Mouse (Mus musculus) G1E (cell line): ENCODE data around the gene Sh3bgrl. TPM values are rescaled to one million over a fixed set of nuclear protein-coding genes. Genes with fewer than 3 reads are reported as not detected.

Experiments
- ATAC-seq: 2 replicates; pipeline ENCODE4 v1.8.0; 2016; ENCODE audit warnings: mild to moderate bottlenecking; ENCODE audit not compliant: insufficient number of reproducible peaks, poor library complexity, low FRiP score, severe bottlenecking; ENCODE audit errors: extremely low read depth
- DNase-seq: peaks from one replicate; pipeline ENCODE4 v3.0.0; 2012; ENCODE audit warnings: low spot score
- H3K27me3 ChIP-seq: 2 replicates; pipeline ENCODE4 v1.6.1; 2012; ENCODE audit warnings: mild to moderate bottlenecking, low read length, inconsistent platforms; ENCODE audit not compliant: insufficient read depth
- H3K36me3 ChIP-seq: replicated peaks from 2 replicates; pipeline ENCODE3; 2012; ENCODE audit warnings: mild to moderate bottlenecking, inconsistent platforms
- H3K4me1 ChIP-seq: 2 replicates; pipeline ENCODE4 v1.6.1; 2012; ENCODE audit warnings: low read depth, low read length, inconsistent platforms, mixed read lengths; ENCODE audit not compliant: insufficient read depth
- H3K4me3 ChIP-seq: 2 replicates; pipeline ENCODE4 v1.5.1; 2012; ENCODE audit warnings: low read depth, mild to moderate bottlenecking, inconsistent platforms, low read length, moderate library complexity, mixed read lengths
- H3K9me3 ChIP-seq: replicated peaks from 2 replicates; pipeline ENCODE4 v1.6.1; 2012; ENCODE audit warnings: inconsistent platforms
- CTCF ChIP-seq: IDR thresholded peaks from 2 replicates; pipeline ENCODE4 v1.5.1; 2012; ENCODE audit warnings: low read depth, low read length, inconsistent platforms, mixed read lengths
- GATA1 ChIP-seq: IDR thresholded peaks from 2 replicates; pipeline ENCODE4 v1.6.1; 2012; ENCODE audit warnings: borderline replicate concordance, low read length, inconsistent platforms, mixed read lengths
- GATA2 ChIP-seq: IDR thresholded peaks from 2 replicates; pipeline ENCODE4 v1.6.1; 2012; ENCODE audit warnings: low read depth, low read length, inconsistent platforms, borderline replicate concordance
- POLR2AphosphoS5 ChIP-seq: IDR thresholded peaks from 2 replicates; pipeline ENCODE4 v1.6.1; 2012; ENCODE audit warnings: low read depth, low read length, inconsistent platforms; ENCODE audit not compliant: insufficient replicate concordance
- TAL1 ChIP-seq: conservative IDR thresholded peaks from 2 replicates; pipeline ENCODE4 v1.6.1; 2012; ENCODE audit warnings: low read depth, low read length, inconsistent platforms, mixed read lengths
- polyA plus RNA-seq: library from polyadenylated mRNA; stranded (reverse); fragments of >175 nt; gene quantifications from 2 replicates; pipeline ENCODE4 v1.2.3, GENCODE M21; 2012
- total RNA-seq, 2 experiments: library from RNA; stranded (forward) in 1 of 2; stranded (reverse) in 1 of 2; fragments of 200-1000 nt in 1 of 2; fragments of >200 nt in 1 of 2; fragmentation: Nextera tagmentation in 1 of 2; gene quantifications; 2 replicates each; pipeline ENCODE4 v1.2.3; 2014 to 2017

The Sh3bgrl gene
- total and polyA plus RNA-seq, 3 experiments = 4.3 to 140 (median 102) TPM

- DNase-seq = no peak
- Histone ChIP-seq H3K4me3 (no peak overlapping the region), H3K9me3 (no peaks in the 10 kb centered on the region), H3K27me3 (no peaks in the 10 kb centered on the region), H3K4me1 (no peaks in the 10 kb centered on the region), H3K36me3 (no peaks in the 10 kb centered on the region)
- TF ChIP-seq GATA2 (no peak), POLR2AphosphoS5 (no peak), CTCF (no peak), GATA1 (no peak), TAL1 (no peak)
- ATAC-seq = no peak
These were observed 96.3 kb downstream of the Sh3bgrl start for GRCm38 (mm10) chrX:109191436-109191835.

- no peaks in the 10 kb centered on the region for H3K27me3 ChIP-seq
- no peak within 1 kb of the TSS for H3K4me3 ChIP-seq
- H3K9me3 ChIP-seq = no peaks in the 10 kb centered on the region
- no peaks in the 10 kb centered on the region for H3K4me1 ChIP-seq
- TF ChIP-seq GATA2 (no peak), POLR2AphosphoS5 (no peak), GATA1 (no peak), TAL1 (no peak), CTCF (no peak)
- H3K36me3 ChIP-seq = no peaks in the 10 kb centered on the region
- ATAC-seq (no peak), DNase-seq (no peak)
These were observed 101.3 kb downstream of the Sh3bgrl start, which contains the start of gene Gm6377 for GRCm38 (mm10) chrX:109196468-109196867. TSS of gene Gm6377 (plus strand) at chrX:109196756.

GRCm38 (mm10) chrX:109207843-109208242, 112.7 kb downstream of the Sh3bgrl start:
- DNase-seq (no peak), ATAC-seq (no peak)
- no peak overlapping the region for H3K4me3 ChIP-seq
- no peaks in the 10 kb centered on the region for H3K4me1 ChIP-seq
- no peaks in the 10 kb centered on the region for H3K9me3 ChIP-seq
- H3K27me3 ChIP-seq = no peaks in the 10 kb centered on the region
- TF ChIP-seq GATA2 (no peak), POLR2AphosphoS5 (no peak), CTCF (no peak), GATA1 (no peak), TAL1 (no peak)
- no peaks in the 10 kb centered on the region for H3K36me3 ChIP-seq

GRCm38 (mm10) chrX:109228720-109229119, 133.6 kb downstream of the Sh3bgrl start:
- TF ChIP-seq POLR2AphosphoS5 (no peak), GATA2 (no peak), CTCF (no peak), TAL1 (no peak), GATA1 (no peak)
- Histone ChIP-seq H3K27me3 (peaks cover 2% of the 10 kb centered on the region; the same call in 1 of the 2 replicates), H3K4me1 (no peaks in the 10 kb centered on the region), H3K9me3 (no peaks in the 10 kb centered on the region), H3K36me3 (no peaks in the 10 kb centered on the region), H3K4me3 (no peak overlapping the region)
- ATAC-seq (no peak), DNase-seq (no peak)

GRCm38 (mm10) chrX:109235383-109236036, 140.3 kb downstream of the Sh3bgrl start:
- TF ChIP-seq POLR2AphosphoS5 = no peak
- no peak for TF ChIP-seq GATA1
- TF ChIP-seq GATA2 = no peak
- TF ChIP-seq CTCF = no peak
- no peak for TF ChIP-seq TAL1

GRCm38 (mm10) chrX:109238163-109238562, 143.0 kb downstream of the Sh3bgrl start:
- DNase-seq (no peak), ATAC-seq (no peak)
- Histone ChIP-seq H3K4me1 (no peaks in the 10 kb centered on the region), H3K4me3 (no peak overlapping the region), H3K27me3 (no peaks in the 10 kb centered on the region), H3K36me3 (no peaks in the 10 kb centered on the region), H3K9me3 (no peaks in the 10 kb centered on the region)
- TF ChIP-seq TAL1 (no peak), GATA2 (no peak), CTCF (no peak), POLR2AphosphoS5 (no peak), GATA1 (no peak)

More at GRCm38 (mm10) chrX:109235383-109236036, 140.3 kb downstream of the Sh3bgrl start:
- no peak for ATAC-seq
- H3K4me1 ChIP-seq = no peaks in the 10 kb centered on the region
- H3K4me3 ChIP-seq = no peak overlapping the region
- no peaks in the 10 kb centered on the region for H3K27me3 ChIP-seq
- no peak for DNase-seq
- H3K9me3 ChIP-seq = no peaks in the 10 kb centered on the region
- H3K36me3 ChIP-seq = no peaks in the 10 kb centered on the region

Other genes starting within 250 kb of the Sh3bgrl start
- gene Hmgn5, start 82.0 kb upstream of the Sh3bgrl start, total RNA-seq (2014; fragmentation: Nextera tagmentation) = 79.4 and 86.2 TPM in 2 replicates
- 9.0 and 14.0 TPM in 2 replicates for gene Hmgn5, start 82.0 kb upstream of the Sh3bgrl start, total RNA-seq (2017)
- 9.6 and 17.6 TPM in 2 replicates for gene Hmgn5, start 82.0 kb upstream of the Sh3bgrl start, polyA plus RNA-seq
- not detected in 2 replicates for gene Gm6377, start 101.4 kb downstream of the Sh3bgrl start, total RNA-seq (2014; fragmentation: Nextera tagmentation)
- 0.11 and 0.12 TPM in 2 replicates for gene Gm6377, start 101.4 kb downstream of the Sh3bgrl start, total RNA-seq (2017)
- gene Gm6377, start 101.4 kb downstream of the Sh3bgrl start, polyA plus RNA-seq = not detected in 2 replicates